Mouse (Mus musculus) ES-E14 (cell line): ENCODE measurements around the gene Idh3a.

Experiments used
- HCFC1 ChIP-seq: IDR thresholded peaks from 2 replicates; pipeline ENCODE4 v1.6.1; 2012; ENCODE audit warnings: low read length, inconsistent platforms, borderline replicate concordance; ENCODE audit not compliant: insufficient read depth
- MAFK ChIP-seq: IDR thresholded peaks from 2 replicates; pipeline ENCODE4 v1.6.1; 2014; ENCODE audit warnings: mild to moderate bottlenecking, low read depth, low read length, inconsistent platforms; ENCODE audit not compliant: insufficient read depth
- ZNF384 ChIP-seq: IDR thresholded peaks from 2 replicates; pipeline ENCODE4 v1.6.1; 2012; ENCODE audit warnings: low read depth, low read length, inconsistent platforms

- TF ChIP-seq ZNF384 (no peak), HCFC1 (no peak), MAFK (no peak)
These were observed 18.8 kb downstream of the Idh3a start for GRCm38 (mm10) chr9:54604886-54605285.
